Mouse (Mus musculus) C2C12 (cell line): ENCODE measurements around the gene Cacna2d1.

Experiments
- CTCF ChIP-seq: IDR thresholded peaks from one replicate; pipeline ENCODE4 v1.5.1; 2011; ENCODE audit not compliant: control insufficient read depth, insufficient read depth, insufficient read length
- FOSL1 ChIP-seq: IDR thresholded peaks from one replicate; pipeline ENCODE4 v1.8.0; 2011; ENCODE audit warnings: mild to moderate bottlenecking, low read length; ENCODE audit not compliant: poor library complexity, insufficient read depth, severe bottlenecking
- MAX ChIP-seq: IDR thresholded peaks from one replicate; pipeline ENCODE4 v1.6.1; 2011; ENCODE audit warnings: mild to moderate bottlenecking, control low read depth
- MYOD1 ChIP-seq: IDR thresholded peaks from one replicate; pipeline ENCODE4 v1.6.1; 2011; ENCODE audit warnings: low read depth; ENCODE audit not compliant: control insufficient read depth, insufficient read length

- TF ChIP-seq MAX (no peak), CTCF (no peak), MYOD1 (no peak), FOSL1 (no peak)
Measured at GRCm38 (mm10) chr5:16002431-16003063, 68.1 kb downstream of the Cacna2d1 start.
